Mouse (Mus musculus): ENCODE data around the gene Zfp618. TPM values are rescaled to one million over a fixed set of nuclear protein-coding genes. Genes with fewer than 3 reads are reported as not detected.

The Zfp618 gene
- polyA plus RNA-seq, 2 experiments from 2014 or later: 0.20 TPM; not detected in 1

DNA sequence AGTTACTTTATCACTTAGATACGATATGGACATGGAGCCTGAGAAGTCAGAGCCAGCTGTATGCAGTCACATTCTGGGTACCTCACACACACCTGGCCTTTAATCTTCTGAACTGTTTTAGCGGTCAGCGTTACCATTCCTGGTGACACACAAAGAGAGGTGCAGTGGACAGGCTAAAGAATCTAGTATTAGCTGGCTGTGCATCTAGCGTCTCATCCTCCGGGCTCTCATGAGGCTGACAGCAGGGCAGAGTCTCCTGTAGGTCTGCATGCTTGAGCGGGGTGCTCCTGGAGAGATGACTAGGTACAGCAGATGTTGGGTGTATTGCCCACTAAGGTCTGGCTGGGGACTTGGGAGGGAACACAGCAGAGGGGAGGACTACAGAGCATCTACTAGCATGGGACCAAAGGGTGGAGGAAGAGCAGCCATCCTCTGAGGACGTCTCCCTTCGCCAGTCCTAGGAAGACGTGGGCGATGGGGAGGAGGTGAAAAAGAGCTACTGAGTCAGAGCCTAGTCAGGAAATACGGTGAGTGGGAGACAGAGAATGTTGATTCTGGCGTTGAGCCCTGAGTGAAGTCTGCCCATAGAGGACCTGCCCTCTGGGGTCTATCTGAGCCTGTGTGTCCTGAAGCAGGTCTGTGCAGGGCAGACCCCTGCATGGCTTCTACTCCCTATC lies 103.3 kb downstream of the Zfp618 start:
- no peak for ATAC-seq

DNA sequence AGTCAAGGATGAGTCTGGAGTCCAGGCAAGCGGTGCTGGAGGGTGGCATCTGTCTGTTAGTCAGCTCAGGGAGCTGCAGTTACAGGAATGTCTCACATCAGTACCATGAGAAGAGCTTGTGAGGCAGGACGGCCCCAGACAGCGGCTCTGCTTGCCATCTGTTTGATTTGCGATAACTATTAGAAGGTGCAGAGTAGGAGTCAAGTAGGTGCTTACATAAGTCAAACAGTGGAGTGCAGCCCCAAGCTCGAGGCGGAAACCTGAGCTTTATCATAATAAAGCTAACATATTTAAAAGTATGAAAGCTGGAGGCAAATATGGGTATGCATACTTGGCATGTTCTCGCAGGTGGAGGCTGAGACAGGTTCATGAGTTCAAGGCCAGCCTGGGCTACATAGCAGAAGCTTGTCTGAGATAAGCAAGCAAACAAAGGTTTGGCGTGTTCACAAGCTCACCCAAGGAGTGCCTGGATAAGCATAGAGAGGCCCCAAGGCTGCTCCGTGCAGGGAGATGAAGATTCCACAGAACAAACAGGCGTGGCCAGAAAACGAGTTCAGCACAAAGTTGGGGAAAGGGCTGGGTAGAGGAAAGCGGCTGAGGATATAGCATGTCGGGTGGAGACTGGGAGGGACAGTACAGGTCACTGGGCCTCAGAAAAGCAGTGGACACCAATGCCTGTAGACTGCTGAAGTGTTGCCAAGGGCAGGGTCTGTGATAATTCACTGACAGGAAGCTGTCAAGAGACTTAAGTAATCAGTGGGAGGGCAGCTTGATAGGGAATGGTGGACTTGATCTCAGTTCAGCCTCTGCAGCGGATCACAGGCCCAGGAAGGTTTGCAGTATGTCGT lies 106.3 kb downstream of the Zfp618 start:
- no peak for ATAC-seq

DNA sequence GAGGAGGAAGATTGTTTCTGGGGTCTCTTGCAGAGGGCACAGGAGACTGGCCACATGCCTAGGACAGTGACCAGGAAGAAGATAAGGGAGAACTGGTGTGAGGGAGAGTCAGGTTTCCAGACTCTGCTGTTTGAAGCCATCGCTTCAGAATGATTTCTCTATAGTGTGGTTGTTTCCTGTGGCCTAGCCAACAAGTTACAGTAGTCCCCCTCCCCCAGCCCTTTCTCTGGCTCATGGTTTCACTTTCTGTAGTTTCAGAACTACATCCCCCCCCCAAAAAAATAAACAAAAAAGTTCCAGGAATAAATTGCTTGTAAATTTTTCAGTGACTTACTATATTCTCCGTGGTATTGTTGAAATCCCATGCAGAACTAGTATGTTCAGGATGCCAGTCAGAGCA lies 107.8 kb downstream of the Zfp618 start:
- peak; percentile 46 for ATAC-seq

DNA sequence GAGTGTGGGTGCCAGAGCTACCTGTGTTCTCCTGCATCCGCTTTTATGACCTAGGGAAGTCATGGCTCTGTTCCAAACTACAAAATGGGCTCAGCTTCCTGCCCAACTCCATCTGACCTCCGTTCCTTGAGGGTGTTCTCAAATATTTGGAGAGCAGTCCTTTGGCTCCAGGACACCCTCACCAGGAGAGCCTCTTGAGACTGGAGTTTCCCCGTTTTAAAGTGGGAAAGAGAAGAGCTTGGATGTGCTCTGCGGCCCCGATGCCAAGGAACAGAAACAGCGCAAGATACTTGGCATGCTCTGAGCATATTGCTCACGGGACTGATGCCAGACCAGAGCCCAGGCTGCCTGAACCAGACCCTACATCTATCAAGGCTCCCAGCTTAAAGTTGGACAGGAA lies 113.8 kb downstream of the Zfp618 start:
- no peak for ATAC-seq

DNA sequence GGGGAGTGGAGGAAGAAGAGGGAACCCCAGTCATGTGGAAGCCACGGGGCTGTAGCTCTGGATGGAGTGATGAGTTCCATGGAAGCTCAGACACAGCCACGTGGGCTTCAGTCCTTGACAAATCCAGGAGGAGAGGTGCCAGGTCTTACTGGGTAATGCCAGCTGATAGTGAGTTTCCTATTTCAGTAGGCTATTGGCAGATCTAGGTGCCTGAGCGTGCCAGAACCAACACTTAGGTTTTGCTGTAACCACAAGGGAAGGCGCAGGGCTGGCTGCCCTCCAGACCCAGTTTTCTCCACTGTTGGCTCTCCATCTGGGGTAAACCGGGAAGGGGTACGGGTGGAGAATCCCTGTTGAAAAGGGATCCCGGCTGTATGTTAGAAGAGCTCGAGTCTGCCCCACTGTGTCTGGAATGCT lies 119.1 kb downstream of the Zfp618 start:
- ATAC-seq: no peak

DNA sequence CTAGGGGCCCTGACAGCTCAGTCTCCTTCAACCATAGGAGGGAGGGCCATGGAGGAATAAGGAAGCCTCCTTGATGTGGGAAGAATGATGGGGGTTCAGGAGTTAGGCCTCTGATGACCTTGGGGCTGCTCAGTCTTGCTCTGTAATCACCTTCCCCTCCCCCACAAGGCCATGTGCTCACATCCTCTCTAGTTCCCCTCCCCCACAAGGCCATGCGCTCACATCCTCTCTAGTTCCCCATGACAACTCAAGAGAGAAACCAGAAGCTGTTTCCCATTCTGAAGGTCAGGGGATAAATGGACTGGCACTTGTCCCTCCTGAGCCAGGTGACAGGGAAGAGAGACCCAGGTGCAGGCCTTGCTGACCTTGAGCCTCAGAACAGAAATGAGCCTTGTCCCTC lies 124.1 kb downstream of the Zfp618 start:
- no peak for ATAC-seq

DNA sequence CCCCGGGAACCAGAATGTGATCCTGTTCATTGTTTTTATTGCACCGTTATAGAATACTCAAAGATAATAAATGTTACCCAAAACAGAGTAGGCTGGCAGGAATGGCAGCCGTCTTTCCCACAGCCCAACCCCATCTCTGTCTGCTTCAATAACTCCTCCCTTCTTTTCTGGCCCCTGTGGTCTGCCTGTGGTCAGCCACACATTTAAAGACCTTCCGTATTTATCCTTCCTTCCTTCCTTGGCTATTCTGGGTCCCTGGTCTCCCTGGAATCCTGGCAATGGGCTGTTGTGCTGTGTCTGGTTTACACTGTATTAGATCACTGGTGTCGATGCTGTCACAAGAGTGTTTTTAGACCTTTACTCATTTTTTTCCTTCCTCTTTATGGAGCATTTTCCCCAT lies 125.8 kb downstream of the Zfp618 start:
- no peak for ATAC-seq

DNA sequence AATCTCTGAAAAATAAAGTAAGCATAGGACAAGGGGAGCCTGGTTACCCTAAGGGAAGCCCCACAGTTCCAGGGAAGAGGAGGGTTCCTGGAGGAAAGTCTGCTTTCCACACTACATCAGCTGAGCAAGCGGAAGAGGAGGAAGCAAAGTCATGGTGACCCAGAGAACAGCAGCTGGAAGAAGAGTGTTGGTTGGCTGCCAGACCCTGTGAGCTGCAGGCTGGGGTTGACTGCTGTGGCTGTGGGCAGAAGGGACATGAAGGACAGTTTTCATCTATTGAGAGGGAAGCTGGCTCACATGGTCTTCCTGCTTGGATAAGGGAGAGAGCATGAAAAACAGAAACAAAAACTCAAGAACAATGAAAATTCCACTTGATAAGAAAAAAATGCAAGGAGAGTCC lies 132.2 kb downstream of the Zfp618 start:
- no peak for ATAC-seq

DNA sequence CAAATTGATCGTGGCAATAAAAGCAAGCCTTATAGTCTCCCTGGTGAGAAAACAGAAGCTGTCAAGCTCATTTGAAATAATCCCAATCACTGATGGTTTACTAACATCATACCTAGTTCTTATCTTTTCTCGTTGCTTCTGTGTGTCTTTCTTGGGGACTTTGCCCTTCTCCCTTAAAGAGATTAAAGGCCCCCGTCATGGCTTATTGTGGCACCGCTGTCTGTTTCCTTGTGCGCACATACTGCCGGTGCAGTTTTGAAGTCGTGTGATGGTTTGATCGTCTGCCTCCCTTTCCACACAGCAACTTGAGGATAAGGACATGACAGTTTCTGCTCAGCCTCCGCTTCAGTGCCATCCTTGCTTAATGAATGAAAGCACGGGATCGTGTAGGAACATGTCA lies 135.1 kb downstream of the Zfp618 start:
- ATAC-seq: no peak

DNA sequence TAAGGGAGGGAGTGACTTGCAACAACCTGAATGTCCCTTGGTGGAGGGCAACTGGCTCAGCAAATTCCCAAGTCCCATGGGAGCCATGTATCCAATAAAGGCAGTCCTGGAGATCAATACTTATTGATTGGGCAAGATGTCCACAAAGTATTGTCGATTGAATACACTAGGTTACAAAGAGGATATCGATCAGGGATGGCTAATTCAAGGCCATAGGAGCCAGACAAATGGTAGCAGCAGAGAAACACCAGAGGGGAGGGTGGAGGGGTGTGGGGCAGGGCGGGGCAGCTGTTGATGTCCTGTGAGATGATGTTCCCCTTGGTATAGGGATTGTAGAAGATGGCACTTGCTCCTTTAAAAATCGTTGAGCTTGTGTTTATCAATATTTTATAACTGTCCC lies 136.7 kb downstream of the Zfp618 start:
- no peak for ATAC-seq

DNA sequence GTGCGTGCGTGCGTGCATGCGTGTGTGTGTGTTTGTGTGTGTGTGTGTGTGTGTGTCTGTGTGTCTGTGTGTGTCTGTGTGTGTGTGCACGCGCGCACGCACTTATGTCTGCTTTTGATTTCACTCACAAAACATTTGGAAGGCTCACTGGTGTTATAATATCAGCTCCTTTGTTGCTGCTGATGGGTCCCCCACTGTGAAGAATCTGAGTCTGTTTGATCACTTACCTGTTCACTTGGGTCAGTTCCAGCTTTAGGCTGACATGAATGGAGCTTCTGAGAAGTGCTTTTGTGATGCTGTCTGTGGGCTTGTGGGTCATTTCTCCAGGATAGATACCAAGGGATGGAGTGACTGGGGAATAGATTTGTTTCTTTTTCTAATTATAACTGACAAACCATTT lies 140.3 kb downstream of the Zfp618 start:
- no peak for ATAC-seq

DNA sequence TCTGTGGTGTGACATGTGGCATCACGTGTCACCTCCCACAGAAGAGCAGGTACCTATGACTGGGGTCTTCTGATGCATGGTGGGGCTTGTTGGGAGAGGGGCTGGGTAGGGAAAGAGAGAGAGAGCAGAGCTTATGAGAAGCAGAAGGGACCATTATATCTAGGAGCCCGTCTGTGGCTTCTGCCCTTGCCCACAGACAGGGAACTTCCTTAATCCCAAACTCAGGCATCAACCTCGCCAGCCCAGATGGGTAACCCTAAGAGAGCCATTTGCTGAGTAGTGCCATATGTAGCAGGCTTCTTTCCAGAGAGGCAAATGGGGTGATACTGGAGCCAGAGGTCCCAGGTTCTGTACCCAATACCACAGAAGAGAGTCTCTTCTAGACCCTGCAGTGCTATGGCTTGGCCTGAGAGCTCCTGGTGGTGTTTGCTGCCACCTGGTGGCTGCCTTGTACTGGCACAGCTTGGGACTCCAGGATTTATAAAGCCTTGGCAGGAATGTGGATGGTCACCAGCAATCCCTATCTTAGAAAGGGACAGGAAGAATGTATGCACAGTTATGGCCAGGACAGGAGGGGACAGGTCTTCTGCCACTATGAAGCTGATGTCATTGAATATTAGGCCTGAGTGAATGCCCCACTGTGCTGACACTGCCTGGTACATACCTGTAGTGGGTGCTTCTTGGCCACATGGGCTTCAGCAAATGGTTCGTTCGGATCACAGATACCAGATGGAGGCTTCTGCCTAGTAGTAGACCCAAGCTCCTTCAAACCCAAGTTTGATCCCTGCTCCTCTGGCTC lies 153.5 kb downstream of the Zfp618 start:
- peak; percentile 63 for ATAC-seq

DNA sequence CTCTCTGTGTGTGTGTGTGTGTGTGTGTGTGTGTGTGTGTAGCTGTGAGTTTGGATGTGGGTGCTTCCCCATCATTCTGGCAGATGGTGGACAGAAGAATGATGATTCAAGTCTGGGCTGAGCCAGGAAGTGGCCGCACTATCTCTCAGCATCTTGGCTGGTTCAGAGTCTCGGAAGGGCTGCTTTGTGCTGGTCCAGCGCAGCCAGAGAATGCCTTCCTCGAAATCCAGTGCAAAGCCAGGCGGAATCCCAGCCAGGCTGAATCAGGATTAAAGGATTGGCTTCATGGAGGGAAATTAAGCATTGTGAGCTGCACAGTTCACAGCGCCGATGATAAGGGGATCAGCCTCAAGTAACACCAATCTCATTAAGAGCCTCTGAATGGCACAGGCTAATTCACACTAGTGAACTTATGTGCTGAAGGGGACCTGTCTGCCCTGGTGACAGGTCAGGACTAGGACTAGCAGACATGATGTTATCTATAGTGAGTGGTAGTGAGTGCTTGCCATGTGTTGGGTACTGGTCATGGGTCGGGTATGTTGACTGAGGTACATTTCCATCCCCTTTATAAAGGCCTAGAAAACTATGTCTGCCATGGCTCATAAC lies 159.6 kb downstream of the Zfp618 start:
- ATAC-seq: no peak

DNA sequence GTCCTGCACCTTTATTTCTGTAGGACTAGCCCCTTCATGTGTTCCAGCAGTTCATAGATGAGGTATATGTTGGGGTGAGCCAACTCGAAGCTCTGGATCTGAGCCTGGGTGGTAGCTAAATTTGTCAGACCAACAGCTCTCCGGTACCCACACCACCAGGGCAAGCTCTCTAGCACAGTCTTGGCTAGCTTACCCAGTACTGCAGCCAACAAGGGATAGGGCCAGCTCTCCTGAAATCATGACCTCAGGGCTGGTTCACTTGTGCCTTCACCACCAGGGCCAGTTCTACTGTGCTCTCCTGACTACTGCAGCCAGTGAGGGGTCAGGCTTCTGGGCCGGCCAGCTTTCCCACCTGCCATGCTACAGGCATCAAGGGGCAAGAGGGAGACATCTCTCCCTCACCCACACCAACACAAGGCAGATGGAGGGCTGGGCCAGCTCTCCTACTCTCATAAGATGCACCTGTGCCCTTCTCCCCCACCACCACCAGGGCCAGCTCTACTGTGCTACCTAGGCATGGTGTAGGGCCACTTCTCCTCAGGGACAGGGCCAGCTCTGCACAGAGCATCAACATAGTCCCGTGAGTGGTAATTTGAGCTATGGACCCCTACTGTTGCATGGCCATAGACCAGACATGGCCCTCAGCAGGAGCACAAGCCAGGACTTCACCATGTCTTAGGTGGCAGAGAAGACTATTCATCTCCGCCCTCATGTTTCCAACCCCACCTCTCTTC lies 164.7 kb downstream of the Zfp618 start:
- no peak for ATAC-seq

DNA sequence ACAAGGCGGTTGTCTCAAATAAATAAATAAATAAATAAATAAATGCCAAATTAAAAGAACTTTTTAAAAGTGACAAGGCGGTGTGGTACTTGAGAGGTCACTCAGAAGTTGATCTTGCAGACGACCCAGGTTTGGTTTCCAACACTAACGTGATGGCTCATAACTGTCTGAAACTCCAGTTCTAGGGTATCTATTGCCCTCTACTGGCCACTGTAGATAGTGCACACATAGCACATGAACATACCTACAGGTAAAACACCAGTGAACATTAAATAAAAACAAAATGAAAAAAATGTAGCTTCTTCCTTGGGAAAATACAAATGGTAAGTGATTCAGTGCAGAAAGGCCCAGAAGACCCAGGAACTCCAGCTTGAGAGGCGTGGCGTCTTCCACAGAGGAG lies 181.9 kb downstream of the Zfp618 start:
- no peak for ATAC-seq

DNA sequence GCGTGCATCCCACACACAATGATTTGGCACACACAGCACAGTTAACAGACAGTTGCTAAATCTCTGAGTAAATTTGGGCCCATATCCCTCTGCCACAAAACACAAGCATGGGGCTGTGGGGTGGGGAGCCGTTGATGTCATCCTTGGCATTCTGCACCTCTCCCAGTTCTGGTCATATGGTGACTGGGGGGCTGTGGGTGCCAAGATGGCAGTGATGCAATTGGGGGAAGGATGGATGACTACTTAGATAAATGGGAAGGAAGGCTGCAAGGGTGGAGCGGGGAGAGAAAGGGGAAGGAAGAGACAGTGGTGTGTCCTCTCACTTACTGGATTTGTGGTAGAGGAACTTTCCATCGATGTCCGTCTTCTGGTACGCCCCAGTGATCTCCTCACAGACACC lies 185.8 kb downstream of the Zfp618 start:
- ATAC-seq: no peak

DNA sequence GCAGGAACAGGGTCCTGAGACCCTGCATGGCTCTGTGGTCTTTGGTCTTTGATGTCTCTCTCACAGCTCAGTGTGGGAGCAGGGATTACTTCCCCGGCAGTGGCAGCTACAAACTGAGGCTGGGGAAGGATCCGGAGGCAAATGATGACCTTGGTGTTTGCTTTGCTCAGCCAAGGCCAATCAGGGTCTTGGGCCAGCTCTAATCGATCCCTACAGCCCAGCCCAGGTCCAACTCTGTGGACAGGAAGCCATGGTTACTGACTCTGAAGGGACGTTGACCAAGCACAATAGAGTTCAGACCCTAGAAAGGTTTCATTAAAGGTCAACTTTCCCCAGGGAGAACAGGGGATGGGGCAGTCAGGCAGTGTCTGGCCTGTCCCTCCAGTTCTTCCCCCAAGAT lies 188.7 kb downstream of the Zfp618 start:
- ATAC-seq: no peak

DNA sequence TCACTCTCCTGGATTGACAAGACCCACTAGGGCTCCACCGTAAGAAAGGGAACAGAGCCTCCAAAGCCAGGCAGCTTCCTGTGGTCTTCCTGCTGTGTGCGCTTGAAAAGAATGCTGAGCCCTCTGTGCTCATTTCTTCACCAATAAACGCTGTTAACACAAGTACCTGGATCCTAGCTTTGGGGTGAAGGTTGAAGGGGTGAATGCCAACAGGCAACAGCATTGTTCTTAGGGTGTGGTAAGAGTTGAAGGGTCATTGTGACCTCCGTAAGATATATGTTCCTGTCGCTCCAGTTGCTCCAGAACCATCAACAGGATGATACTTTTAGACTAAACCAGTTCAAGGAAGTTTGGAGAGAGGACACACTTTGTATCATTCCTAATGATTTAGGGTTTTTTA lies 189.3 kb downstream of the Zfp618 start, which contains the start of gene Ambp:
Gene Ambp (minus strand): TSS at position 101 of the 400 bp plus-strand sequence.
- ATAC-seq: no peak

DNA sequence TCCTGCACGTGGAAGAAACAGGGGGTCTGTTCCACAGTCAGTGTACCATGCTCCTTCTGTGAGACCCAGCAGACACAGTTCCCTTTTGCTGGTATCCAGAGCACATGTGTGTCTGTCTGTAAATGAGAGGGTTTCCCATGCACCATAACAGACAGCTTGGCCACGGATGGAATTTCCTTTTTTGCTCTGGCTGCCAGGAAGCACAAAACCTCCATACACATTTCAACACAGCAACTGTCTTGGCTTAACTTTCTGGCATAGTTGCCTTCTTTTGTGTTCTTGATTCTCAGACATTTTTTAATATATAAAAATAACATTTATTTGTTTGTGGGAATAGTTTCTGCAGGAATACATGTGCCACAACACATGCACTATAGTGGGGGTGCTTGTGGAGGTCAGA lies 190.2 kb downstream of the Zfp618 start:
- no peak for ATAC-seq

DNA sequence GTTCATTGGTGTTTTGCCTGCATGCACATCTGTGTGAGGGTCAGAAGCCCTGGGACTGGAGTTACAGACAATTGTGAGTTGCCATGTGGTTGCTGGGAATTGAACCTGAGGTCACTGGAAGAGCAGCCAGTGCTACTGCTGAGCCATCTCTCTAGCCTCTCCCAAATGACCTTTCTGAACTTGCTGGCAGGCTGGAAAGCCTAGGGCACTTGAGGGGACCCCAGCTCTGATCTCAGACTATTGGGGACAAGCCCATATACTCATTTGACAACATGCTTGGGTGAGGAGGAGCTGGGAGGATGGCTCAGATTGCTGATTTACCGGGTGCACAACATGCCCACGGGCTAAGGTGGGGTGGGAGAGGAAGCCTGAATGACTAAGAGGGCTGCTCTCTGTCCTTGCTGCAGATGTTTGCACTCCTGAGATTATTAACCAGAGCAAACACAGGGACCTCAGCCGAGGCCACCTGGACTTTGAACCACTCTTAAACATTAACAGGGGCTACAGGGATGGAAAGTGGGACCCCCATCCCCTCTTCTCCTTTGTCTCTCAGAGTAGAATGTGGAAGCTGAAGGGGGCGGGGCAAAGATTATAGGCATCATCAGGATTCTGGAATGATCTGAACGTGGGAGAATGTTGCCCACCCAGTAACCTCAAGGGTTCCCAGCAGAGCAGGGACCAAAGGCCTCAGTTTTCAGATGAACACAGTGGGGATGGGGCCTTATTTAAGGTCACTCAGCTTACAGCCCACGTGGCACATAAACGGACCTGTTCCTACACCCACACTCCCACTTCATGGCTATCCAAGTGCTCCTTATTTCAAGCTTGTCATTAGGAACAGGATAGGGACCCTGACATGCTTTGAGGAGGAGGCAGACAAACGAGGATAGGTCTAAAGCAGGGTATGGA lies 191.6 kb downstream of the Zfp618 start:
- no peak for ATAC-seq

DNA sequence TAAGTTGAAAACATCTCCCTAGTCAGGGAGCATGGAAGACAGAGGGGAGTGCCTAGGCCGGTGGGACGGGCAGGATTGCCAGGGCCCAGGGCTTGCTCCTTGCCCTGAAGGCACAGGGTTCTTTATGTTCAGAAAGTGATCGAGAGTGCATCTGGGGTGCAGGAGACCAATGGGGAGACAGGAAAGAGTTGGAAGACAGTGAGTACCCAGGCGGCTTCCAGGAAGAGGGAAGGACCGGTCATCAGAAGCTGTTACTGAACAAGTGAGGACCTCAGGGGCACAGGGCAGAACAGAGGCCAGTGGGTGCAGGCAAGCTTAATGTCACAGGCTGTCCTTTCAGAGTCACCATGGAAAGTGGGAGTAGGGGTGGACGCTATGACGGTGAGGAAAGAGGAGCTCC lies 192.8 kb downstream of the Zfp618 start:
- ATAC-seq: no peak
